Mouse (Mus musculus) lung, adult 10 weeks (tissue): ENCODE results near the gene Cbl. TPM values are rescaled to one million over a fixed set of nuclear protein-coding genes. Genes with fewer than 3 reads are reported as not detected.

Source experiments
- polyA plus RNA-seq: library from polyadenylated mRNA; stranded (reverse); fragments of 350-450 nt; fragmentation: Illumina TruSeq; extraction: RNeasy Lipid Tissue Mini Kit (QIAGEN cat#74804); gene quantifications from one replicate; pipeline ENCODE4 v1.2.3, GENCODE M21; 2014; ENCODE audit warnings: low read depth, low replicate concordance; ENCODE audit not compliant: insufficient read depth

Cbl gene
- 8.7 TPM for polyA plus RNA-seq

DNA sequence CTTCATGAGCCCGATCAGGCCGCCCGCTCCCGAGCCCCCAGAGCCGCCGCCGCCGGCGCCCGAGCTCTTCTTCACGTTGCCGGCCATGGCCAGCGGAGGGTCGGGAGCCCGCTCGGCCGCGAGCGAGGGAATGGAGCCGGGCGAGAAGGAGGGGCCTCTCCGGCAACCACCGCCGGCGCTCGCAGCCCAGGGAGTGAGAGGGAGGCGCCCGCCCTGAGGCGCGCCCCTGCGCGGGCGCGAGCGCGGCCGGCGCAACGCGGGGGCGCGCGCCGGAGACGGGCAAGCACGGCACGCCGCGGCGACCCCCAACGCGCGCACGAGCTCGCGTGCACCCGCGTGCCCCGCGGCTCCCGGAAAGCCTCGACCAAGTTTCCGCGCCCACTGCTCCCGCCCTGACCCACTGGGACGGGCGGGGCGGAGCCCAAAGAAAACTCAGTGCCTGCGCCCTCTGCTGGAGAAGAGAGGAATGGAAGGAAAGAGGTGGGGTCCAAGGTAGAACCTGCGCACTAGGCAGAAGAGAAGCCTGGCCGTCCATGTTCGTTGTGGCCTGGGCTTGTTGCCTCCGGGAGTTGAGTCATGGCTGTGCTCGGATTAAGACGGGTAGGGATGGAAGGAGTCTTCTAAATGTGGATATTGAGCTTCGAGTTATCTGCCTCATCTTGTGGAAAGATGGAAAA is at the start of gene Cbl:
Cbl (minus strand) TSS at position 248 of the 677 bp plus-strand sequence.

DNA sequence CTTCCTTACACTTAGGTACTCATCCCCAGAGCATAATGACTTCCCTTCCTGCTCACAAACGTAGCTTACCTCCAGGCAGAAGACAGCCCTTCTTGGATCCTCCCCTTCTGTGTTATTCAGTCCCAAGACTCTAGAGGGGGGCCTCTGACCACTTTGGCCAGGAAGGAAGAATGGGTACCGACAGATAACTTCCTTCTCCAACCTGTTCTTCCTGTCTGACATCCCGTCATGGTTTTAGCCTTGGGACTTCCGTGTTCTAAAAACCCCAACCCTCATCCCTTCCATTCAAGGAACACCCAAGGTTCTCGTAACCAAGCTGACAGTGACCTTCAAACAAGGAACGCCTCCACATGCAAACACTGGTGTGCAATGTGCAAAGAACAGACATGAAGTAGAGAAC is 34.6 kb upstream of the Cbl start, which contains the start of gene Nlrx1:
Nlrx1 (minus strand) TSS at position 168 of the 400 bp plus-strand sequence.

DNA sequence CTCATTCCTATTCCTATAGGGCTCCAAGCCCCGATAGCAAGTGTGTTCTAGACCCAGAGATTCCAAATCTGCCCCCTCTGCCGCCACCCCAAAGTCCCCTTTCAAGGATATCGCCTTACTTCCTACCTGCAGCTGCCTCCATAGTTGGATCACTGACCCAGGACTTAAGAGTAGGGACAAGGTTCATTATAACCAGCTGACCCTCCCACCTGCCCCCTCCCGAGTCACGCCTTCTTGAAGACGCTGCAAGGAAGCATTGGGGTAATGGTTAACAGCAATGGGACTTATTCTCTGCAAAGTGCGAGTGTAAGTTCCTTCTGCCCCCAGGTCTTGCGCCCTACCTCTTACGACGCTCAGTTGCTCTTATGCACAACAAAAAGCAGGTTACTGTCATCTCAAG is 17.5 kb upstream of the Cbl start, which contains the start of gene Pdzd3:
Pdzd3 (minus strand) TSS at position 158 of the 400 bp plus-strand sequence.

DNA sequence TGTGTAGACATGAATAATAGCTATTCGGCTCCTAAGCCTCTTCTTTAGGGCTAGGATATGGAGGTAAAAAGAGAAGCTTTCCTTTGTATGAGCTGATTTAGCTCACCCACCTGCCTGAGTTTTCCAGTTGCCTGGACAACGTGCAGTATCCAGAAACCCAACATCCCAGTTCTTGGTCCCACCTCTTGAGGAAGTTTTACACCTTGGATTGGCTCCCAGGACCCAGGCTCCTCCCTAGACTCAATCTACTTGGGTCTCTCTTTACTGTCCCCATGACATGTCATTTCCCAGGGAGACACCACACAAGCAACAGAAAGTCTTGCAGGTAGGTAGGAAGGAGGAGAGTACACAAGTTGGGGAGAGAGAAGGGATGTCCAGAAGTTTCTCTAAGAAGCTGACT is 6.5 kb upstream of the Cbl start, which contains the start of gene Ccdc153:
Ccdc153 (plus strand) TSS at position 278 of the 400 bp plus-strand sequence.

DNA sequence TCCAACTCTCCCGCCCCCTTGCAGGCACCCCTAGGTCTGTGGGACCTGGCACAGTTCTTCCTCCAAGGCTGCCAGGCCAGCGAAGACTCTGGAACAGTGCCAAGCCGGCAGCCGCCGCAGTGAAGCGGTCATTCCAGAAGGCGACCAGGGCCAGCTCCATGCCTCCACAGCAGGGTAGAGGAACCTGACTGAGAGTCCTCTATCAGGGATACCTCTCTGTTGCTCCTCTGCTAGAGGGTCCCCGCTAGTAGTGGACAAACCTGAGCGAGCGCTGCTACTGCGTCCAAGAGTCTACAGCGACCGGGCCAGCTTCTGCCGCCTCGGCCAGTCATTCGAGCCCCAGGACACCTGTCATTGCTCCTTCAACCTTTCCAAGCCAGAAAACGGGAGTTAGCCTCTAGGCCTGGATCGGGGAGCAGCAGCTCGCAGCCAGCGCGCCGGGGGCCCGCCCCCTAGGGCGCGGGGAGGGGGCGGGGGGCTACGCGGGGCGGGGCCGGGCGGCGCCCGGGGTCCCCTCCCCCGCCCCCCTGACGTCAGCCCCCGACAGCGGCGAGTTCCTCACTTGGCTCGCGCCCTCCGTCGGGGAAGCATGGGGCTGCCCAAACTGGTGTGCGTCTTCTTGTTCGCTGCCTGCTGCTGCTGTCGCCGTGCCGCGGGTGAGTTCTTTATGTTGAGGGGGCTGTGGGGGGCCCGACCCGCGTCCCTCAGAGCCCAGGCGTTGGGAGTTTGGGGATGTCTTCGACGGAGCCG is 99.6 kb downstream of the Cbl start, which contains the start of gene Mcam:
Mcam (plus strand) TSS at position 369 of the 750 bp plus-strand sequence.

DNA sequence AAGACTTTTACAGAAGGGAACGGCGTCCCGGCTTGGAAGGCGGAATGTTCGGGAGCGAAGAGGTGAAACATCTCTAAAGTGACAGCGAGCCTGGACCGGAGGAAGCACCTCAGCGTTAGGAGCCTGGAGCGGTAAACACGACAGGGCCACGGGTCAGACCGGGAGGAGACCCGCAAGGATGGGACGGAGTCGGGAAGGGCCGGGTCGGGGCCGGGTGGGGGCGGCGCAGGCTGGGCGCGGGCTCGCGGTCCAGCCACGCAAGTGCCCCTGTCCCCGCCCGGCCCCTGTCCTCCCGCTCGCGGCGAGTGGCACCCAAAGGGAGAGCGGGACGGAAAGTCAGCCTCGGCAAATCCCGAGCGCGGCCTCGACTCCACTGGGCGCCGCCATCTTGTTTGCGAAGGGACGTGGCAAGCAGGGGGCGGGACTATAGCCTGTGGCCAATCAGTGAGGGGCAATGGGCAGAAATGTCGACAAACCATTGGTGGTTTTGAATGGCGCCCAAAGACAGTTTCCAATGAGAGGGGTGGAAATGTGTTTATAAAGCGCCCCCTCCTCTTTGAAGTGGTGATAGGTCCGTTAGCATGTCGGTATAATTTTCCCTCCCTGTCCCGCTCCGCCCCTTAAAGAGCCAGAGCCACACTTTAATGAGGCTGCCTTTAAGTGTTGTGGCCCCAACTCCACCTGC is 120.6 kb downstream of the Cbl start, which contains the start of the genes Gm49380 and Rnf26:
Gm49380 (minus strand) TSS at position 396 of the 685 bp plus-strand sequence.
Rnf26 (minus strand) TSS at position 413 of the 685 bp plus-strand sequence.

DNA sequence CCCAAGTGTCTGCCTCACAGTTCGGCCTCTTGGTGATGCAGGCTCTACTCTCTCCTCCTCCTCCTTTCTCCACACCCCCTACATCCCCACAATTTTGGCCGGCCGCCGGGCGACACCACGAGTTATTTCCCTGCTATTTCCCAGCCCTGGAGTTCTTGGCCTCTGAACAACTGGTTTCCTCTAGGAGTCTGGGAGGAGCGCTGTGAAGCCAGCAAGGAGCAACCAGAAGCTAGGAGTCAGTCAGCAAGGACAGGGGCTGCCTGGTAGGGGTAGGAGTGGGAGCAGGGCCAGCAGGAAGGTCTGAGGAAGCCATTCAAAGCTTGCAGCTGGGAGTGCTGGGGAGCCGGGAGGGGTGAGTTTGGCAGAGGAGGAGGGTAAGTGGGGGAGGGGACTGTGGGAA is 126.7 kb downstream of the Cbl start, which contains the start of gene C1qtnf5:
C1qtnf5 (plus strand) TSS at position 136 of the 400 bp plus-strand sequence.

DNA sequence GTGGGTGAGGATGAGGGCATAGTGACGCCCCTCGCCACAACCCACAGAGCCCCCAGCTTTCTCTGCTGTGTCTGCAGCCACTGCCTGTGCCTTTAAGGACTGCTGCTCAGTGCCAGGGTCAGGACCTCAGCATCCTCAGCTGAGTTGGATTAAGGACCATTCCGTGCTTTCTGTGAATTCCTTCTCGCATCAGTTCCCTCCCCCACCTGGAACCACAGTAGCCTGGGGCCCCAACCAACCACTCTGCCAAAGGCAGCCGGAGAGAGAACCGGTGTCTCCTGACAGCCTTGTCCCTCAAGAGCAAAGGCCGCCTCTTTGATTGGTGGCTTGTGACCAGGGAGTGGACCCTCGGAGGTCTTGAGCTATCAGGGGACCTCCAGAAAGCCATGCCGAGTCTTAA is 132.4 kb downstream of the Cbl start, which contains the start of gene Mfrp:
Mfrp (plus strand) TSS at position 240 of the 400 bp plus-strand sequence.

Other genes starting within 250 kb of the Cbl start
- gene Thy1, start 190.7 kb downstream of the Cbl start, polyA plus RNA-seq, result 31.2 TPM
- 8.4 TPM for gene Usp2, start 167.0 kb downstream of the Cbl start, polyA plus RNA-seq
- not detected for gene Mfrp, start 132.3 kb downstream of the Cbl start, polyA plus RNA-seq
- gene C1qtnf5, start 126.8 kb downstream of the Cbl start, polyA plus RNA-seq, result 21.8 TPM
- gene Gm49380, start 120.5 kb downstream of the Cbl start, polyA plus RNA-seq, result not detected
- gene Rnf26, start 120.5 kb downstream of the Cbl start, polyA plus RNA-seq, result 8.9 TPM
- 131 TPM for gene Mcam, start 99.6 kb downstream of the Cbl start, polyA plus RNA-seq
- gene Ccdc153, start 6.6 kb upstream of the Cbl start, polyA plus RNA-seq, result 174 TPM
- gene Pdzd3, start 17.4 kb upstream of the Cbl start, polyA plus RNA-seq, result not detected
- gene Nlrx1, start 34.5 kb upstream of the Cbl start, polyA plus RNA-seq, result 4.5 TPM
- 0.10 TPM for gene Abcg4, start 54.6 kb upstream of the Cbl start, polyA plus RNA-seq
- 7.0 TPM for gene Hinfp, start 71.6 kb upstream of the Cbl start, polyA plus RNA-seq
- 13.7 TPM for gene C2cd2l, start 86.2 kb upstream of the Cbl start, polyA plus RNA-seq
- gene Dpagt1, start 92.0 kb upstream of the Cbl start, polyA plus RNA-seq, result 18.8 TPM
- gene H2afx, start 100.6 kb upstream of the Cbl start, polyA plus RNA-seq, result 15.0 TPM
- 24.9 TPM for gene Hmbs, start 110.2 kb upstream of the Cbl start, polyA plus RNA-seq
- gene Vps11, start 127.6 kb upstream of the Cbl start, polyA plus RNA-seq, result 18.7 TPM
- gene Hyou1, start 145.4 kb upstream of the Cbl start, polyA plus RNA-seq, result 33.2 TPM
- gene Slc37a4, start 162.8 kb upstream of the Cbl start, polyA plus RNA-seq, result 16.7 TPM
- gene Rps25, start 173.1 kb upstream of the Cbl start, polyA plus RNA-seq, result 2,045 TPM
- gene Trappc4, start 173.6 kb upstream of the Cbl start, polyA plus RNA-seq, result 98.9 TPM
- gene Ccdc84, start 184.5 kb upstream of the Cbl start, polyA plus RNA-seq, result 14.6 TPM
- gene Foxr1, start 207.1 kb upstream of the Cbl start, polyA plus RNA-seq, result not detected
- 1.8 TPM for gene Upk2, start 220.9 kb upstream of the Cbl start, polyA plus RNA-seq
- gene Bcl9l, start 248.8 kb upstream of the Cbl start, polyA plus RNA-seq, result 12.2 TPM